Mouse (Mus musculus) forebrain, embryonic 11.5 days (tissue): Measurements from ENCODE around the gene Dlx1. TPM values are rescaled to one million over a fixed set of nuclear protein-coding genes. Genes with fewer than 3 reads are reported as not detected.

Source experiments
- ATAC-seq: fragments of 200-750 bp; cut with Nextera tagmentation; replicated peaks from 2 replicates; pipeline ENCODE4 v1.8.0; 2017; ENCODE audit warnings: moderate TSS enrichment; ENCODE audit not compliant: low FRiP score
- DNase-seq: peaks from one replicate; pipeline ENCODE4 v3.0.0-alpha.2; 2017; ENCODE audit warnings: low spot score
- H3K27ac ChIP-seq: fragments of 300-500 bp; sonication (generic); 2 replicates; pipeline ENCODE4 v1.5.1; 2014; ENCODE audit warnings: low read depth, low read length
- H3K27me3 ChIP-seq: fragments of 300-500 bp; sonication (generic); 2 replicates; pipeline ENCODE4 v1.6.1; 2014; ENCODE audit warnings: mild to moderate bottlenecking, low read length, mixed read lengths; ENCODE audit not compliant: control insufficient read depth, insufficient read depth
- H3K36me3 ChIP-seq: fragments of 300-500 bp; sonication (generic); 2 replicates; pipeline ENCODE4 v1.6.1; 2014; ENCODE audit warnings: mild to moderate bottlenecking, low read length, moderate library complexity, mixed read lengths; ENCODE audit not compliant: control insufficient read depth, insufficient read depth
- H3K4me1 ChIP-seq: fragments of 300-500 bp; sonication (generic); replicated peaks from 2 replicates; pipeline ENCODE4 v1.6.1; 2014; ENCODE audit warnings: low read length, mixed read lengths; ENCODE audit not compliant: control insufficient read depth, insufficient read depth
- H3K4me2 ChIP-seq: fragments of 300-500 bp; sonication (generic); 2 replicates; pipeline ENCODE4 v1.6.1; 2014; ENCODE audit warnings: low read depth, mild to moderate bottlenecking, low read length, moderate library complexity, mixed read lengths; ENCODE audit not compliant: severe bottlenecking
- H3K4me3 ChIP-seq: fragments of 300-500 bp; sonication (generic); 2 replicates; pipeline ENCODE4 v1.5.1; 2014; ENCODE audit warnings: low read depth, low read length
- H3K9ac ChIP-seq: fragments of 300-500 bp; sonication (generic); 2 replicates; pipeline ENCODE4 v1.6.1; 2014; ENCODE audit warnings: low read length
- H3K9me3 ChIP-seq: fragments of 300-500 bp; sonication (generic); 2 replicates; pipeline ENCODE4 v1.6.1; 2016; ENCODE audit warnings: low read length, mixed read lengths; ENCODE audit not compliant: control insufficient read depth
- WGBS: fragments of 180-500 bp; shearing (Covaris S2); extraction: QIAGEN DNeasy Blood & Tissue Kit; methylation state at CpG from one replicate; pipeline ENCODE4 v1.1.7; 2014; 5-methylcytosine and 5-hydroxymethylcytosine counted together
- polyA plus RNA-seq: library from polyadenylated mRNA; unstranded; fragments of >200 nt; fragmentation: Nextera tagmentation; extraction: Ambion mirVana; gene quantifications from 2 replicates; pipeline ENCODE4 v1.2.1, GENCODE M21; 2014

The Dlx1 gene
- polyA plus RNA-seq, 1 experiment from 2014 or later, result 118 TPM

DNA sequence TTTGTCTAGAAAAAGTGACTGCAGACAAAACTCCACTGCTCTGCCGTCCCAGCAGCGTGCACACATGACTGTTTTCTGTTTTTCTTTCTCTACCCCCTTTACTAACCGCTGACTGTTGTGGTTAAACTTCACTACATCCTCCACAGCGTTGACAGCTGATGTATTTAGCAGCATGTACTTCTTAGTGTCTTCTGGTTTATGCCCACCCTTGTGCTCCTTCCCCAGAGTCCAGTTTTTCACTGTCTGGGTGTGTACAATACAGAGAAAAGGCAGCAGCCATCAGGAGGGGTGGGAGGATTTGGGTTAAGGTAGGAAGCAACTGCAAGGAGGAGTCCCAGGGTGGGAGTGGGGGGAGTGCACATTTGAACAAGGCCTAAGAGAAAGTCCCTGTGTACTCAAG, 5.0 kb upstream of the Dlx1 start:
- DNase-seq (no peak), ATAC-seq (no peak)
- Histone ChIP-seq H3K27ac (no peak overlapping the region), H3K9me3 (no peaks in the 10 kb centered on the region), H3K4me2 (no peak overlapping the region), H3K27me3 (peaks cover 68% of the 10 kb centered on the region), H3K36me3 (no peaks in the 10 kb centered on the region), H3K4me3 (no peak overlapping the region), H3K4me1 (peaks cover 10% of the 10 kb centered on the region), H3K9ac (no peak overlapping the region)
- 64% methylated on average over 4 of the region's 4 CpGs for WGBS

DNA sequence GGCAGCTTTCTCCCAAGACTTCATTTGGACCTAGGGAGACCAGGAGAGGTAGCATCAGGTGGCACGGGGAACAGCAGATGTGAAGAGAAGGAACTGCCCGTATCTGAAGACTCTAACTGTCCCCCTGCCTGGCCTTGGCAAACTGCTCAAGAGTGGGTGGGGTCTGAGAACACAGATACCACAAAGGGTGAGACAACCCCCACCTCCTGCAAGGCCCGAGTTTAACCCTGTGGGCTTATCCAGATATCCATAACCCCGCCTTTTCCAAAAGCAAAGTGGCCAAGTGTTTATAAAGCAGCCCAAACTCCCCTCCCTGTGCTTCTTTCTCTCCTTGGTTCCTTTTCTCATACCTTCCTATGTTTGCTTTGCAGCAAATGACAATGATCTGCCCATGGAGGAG, 4.5 kb upstream of the Dlx1 start:
- Histone ChIP-seq H3K9me3 (no peaks in the 10 kb centered on the region), H3K4me3 (no peak overlapping the region), H3K9ac (no peak overlapping the region), H3K4me2 (no peak overlapping the region), H3K36me3 (no peaks in the 10 kb centered on the region), H3K4me1 (peaks cover 7% of the 10 kb centered on the region; the same call in 1 of the 2 replicates), H3K27me3 (peaks cover 73% of the 10 kb centered on the region), H3K27ac (no peak overlapping the region)
- ATAC-seq (no peak), DNase-seq (no peak)
- WGBS, result 46% methylated on average over 4 of the region's 4 CpGs

DNA sequence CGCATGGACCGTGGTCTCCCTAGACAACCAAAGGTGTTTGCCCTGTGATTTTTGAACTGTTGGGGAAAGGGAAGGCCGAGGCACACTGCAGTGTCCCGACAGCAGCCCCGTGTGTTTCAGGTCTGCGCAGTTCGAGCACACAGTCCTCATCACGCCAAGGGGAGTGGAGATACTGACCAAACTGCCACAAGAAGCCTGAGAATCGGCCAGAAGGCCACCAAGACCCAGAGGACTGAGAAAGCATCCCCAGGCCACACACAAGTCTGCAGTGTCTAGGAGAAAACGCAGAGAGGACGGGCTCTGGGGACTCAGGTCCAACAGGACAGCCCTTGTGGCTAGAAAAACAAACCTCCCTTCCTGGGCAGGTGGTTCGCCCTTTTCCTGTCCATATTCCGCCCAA, 3.1 kb upstream of the Dlx1 start:
- H3K27ac ChIP-seq, result no peak overlapping the region
- H3K9me3 ChIP-seq, result no peaks in the 10 kb centered on the region
- ATAC-seq (no peak), DNase-seq (no peak)
- WGBS, result 14% methylated on average over 13 of the region's 13 CpGs
- H3K9ac ChIP-seq, result no peak overlapping the region
- H3K36me3 ChIP-seq, result no peaks in the 10 kb centered on the region
- peak overlapping the region; percentile 31; the same call in 1 of the 2 replicates for H3K4me2 ChIP-seq
- H3K4me1 ChIP-seq, result peaks cover 8% of the 10 kb centered on the region; the same call in 1 of the 2 replicates
- H3K27me3 ChIP-seq, result peaks cover 78% of the 10 kb centered on the region
- peak overlapping the region; percentile 9; the same call in 1 of the 2 replicates for H3K4me3 ChIP-seq

DNA sequence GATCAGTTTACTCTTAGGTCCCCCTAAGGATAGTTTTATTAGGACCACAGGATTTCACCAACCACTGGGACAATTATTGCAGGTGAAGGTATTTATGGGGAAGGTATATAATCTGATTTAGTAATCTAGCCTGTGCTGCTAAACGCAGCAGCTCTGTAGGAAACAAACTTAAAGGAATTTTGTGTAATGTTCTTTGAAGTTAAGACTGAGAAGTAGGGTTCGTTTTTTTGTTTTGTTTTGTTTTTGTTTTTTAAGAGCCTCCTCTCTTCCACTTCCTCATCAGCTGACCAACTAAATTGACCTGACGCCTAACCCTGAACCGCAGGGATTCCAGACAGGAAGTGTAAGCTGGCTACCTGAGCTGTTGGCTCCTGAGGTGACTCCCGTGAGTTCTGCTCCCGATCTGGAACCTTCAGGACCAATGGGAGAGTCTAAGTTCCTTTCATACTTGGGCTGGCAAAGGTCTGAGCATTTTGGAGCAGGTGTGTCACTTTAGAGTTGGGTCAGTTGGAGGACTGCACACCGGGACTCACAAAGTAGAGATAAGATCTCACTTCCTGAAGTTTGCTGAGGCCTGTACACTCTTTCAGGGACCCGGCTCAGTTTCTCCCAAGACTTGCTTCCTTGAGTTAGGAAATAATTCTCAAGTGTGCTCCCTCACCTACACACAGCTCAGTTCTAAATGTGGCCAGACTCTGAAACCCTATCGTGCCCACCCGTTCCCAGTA, 1.2 kb upstream of the Dlx1 start:
- peak overlapping the region; percentile 42; the same call in 1 of the 2 replicates for H3K27ac ChIP-seq

DNA sequence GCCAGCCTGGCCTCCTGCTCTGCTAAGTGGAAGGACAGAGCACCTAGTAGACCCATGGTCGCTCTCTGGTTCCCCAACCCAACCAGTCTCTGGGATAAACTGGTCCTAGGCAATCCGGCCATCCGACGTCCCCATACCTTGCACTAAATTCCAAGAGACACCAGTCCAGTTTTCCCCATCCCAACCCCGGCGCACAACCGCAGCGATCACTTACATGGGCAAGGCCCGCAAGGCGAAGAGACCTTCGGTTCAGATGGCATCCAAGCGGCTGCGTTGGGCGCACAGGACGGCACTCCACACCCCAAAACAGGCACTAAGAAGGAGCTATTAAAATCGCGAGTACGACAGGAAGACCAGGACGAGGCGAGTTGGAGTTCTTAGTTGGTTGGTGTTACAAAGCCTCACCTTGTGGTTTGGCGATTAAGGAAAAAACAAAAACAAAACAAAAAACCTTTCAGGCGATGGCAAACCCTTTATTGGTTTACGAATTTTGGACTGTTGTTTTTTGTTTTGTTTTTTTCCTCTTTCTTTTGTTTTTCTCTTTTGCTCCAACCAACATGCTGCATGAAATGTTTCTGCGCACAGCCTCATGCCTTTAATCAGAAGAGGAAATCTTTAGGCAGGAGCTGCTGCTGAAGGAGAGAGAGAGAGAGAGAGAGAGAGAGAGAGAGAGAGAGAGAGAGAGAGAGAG, 445 bp upstream of the Dlx1 start:
- 1% methylated on average over 24 of the region's 24 CpGs for WGBS
- Histone ChIP-seq H3K36me3 (no peaks in the 10 kb centered on the region), H3K4me3 (peak overlapping the region; percentile 27), H3K9me3 (no peaks in the 10 kb centered on the region), H3K27ac (peak overlapping the region; percentile 42; the same call in 1 of the 2 replicates), H3K4me1 (peaks cover 11% of the 10 kb centered on the region; the same call in 1 of the 2 replicates), H3K9ac (peak overlapping the region; percentile 1; the same call in 1 of the 2 replicates), H3K4me2 (peak overlapping the region; percentile 81; the same call in 1 of the 2 replicates), H3K27me3 (peaks cover 91% of the 10 kb centered on the region)
- peak; percentile 68 for DNase-seq
- no peak for ATAC-seq

More for the DNA sequence above, 1.2 kb upstream of the Dlx1 start:
- peak overlapping the region; percentile 81 for H3K4me2 ChIP-seq
- peak overlapping the region; percentile 1; the same call in 1 of the 2 replicates for H3K9ac ChIP-seq
- H3K4me1 ChIP-seq, result peaks cover 11% of the 10 kb centered on the region; the same call in 1 of the 2 replicates
- WGBS, result 2% methylated on average over 10 of the region's 10 CpGs
- H3K27me3 ChIP-seq, result peaks cover 85% of the 10 kb centered on the region
- no peaks in the 10 kb centered on the region for H3K36me3 ChIP-seq
- ATAC-seq, result no peak
- no peak for DNase-seq
- H3K9me3 ChIP-seq, result no peaks in the 10 kb centered on the region
- peak overlapping the region; percentile 27 for H3K4me3 ChIP-seq

DNA sequence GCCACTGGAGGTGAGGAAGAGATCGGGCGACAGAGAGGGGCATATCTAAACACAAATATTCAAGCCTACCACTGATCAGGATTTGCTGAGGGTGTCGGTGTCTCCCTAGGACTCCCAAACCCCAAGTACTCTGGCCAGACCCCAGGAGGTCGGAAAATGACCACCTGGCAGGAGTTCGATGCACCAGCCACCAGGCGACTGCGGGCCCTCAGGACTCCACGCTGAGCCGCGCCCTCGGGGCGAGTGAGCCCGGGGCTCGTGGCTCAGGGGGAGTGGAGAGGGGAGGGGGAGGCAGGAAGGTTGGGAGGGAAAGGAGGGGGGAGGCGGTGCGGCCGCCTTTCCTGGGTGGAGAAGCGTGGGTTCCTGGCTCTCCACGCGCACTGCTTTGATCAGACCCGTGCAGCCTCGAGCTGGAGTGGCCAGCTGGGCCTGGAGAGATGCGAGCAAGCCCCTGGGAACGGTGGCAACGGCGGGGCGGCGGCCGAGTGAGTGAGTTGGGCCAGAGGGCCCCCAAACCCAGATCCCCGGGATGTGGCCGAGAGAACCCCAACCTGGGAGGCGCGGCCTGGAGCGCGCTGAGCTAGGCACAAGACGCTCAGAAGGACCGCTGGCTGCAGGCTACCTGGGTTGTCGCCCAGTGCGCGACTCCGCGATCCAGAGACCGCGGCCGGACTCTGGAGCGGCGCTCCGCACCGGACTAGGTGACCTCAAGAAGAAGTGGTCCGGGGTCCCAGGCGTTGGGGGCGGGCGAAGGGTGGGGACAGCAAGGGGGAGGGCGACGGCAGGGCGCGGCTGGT, 999 bp downstream of the Dlx1 start:
- ATAC-seq, result peak; percentile 32
- under 1% methylated on average over 57 of the region's 57 CpGs for WGBS
- peak; percentile 65 for DNase-seq
- H3K27me3 ChIP-seq, result peaks cover 90% of the 10 kb centered on the region
- no peaks in the 10 kb centered on the region for H3K9me3 ChIP-seq
- peak overlapping the region; percentile 76 for H3K9ac ChIP-seq
- peak overlapping the region; percentile 48 for H3K4me3 ChIP-seq
- peaks cover 9% of the 10 kb centered on the region; the same call in 1 of the 2 replicates for H3K4me1 ChIP-seq
- H3K36me3 ChIP-seq, result no peaks in the 10 kb centered on the region
- peak overlapping the region; percentile 87 for H3K27ac ChIP-seq
- H3K4me2 ChIP-seq, result peak overlapping the region; percentile 81

DNA sequence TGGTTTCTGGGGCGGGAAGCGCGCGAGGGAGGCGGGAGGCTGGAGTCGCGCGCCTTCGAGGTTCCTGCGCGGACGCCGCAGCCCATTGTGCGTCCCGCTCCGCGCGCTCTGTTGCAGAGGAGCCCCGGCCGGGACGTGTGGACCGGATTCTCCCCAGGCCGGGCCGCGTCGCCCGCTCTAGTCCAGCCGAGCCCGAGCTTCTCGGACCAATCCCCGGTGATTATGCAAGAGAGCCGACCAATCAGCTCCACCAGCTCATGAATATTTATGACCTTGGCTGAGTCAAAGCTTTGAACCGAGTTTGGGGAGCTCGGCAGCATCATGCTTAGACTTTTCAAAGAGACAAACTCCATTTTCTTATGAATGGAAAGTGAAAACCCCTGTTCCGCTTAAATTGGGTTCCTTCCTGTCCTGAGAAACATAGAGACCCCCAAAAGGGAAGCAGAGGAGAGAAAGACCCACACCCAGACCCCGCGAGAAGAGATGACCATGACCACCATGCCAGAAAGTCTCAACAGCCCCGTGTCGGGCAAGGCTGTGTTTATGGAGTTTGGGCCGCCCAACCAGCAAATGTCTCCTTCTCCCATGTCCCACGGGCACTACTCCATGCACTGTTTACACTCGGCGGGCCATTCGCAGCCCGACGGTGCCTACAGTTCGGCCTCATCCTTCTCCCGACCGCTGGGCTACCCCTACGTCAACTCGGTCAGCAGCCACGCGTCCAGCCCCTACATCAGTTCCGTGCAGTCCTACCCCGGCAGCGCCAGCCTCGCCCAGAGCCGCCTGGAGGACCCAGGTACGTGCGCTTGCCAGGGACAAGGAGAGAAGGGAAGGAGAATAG, 1.8 kb downstream of the Dlx1 start:
- H3K27me3 ChIP-seq, result peaks cover 93% of the 10 kb centered on the region
- WGBS, result under 1% methylated on average over 60 of the region's 60 CpGs
- peak overlapping the region; percentile 87 for H3K27ac ChIP-seq

More for the DNA sequence above, 1.8 kb downstream of the Dlx1 start:
- peaks cover 9% of the 10 kb centered on the region; the same call in 1 of the 2 replicates for H3K4me1 ChIP-seq
- peak; percentile 93 for DNase-seq
- peak overlapping the region; percentile 76 for H3K9ac ChIP-seq
- H3K36me3 ChIP-seq, result no peaks in the 10 kb centered on the region
- H3K4me2 ChIP-seq, result peak overlapping the region; percentile 81
- H3K9me3 ChIP-seq, result no peaks in the 10 kb centered on the region
- peak overlapping the region; percentile 48 for H3K4me3 ChIP-seq
- ATAC-seq, result peak; percentile 93
